Mouse (Mus musculus): ENCODE data around the gene Itga1.

The Itga1 gene

DNA sequence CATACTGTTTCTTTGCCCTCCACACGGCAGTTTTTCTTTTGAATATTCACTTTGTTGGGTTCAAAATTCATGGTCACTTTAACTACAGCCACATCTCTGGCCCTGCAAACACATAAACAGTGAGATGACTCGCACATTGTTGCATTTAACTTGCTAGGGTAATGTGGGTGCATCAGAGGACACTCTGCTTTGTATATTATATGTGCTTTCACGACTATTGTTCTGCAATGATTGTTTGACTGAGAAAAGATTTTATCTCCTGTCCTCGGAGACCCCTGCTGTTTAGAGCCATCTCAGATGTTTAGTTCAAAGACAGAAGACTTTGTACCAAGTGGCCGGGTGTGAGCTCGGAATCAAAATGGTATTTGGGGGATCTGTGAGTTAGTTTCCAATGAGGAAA is 114.1 kb downstream of the Itga1 start:
- DNase-seq (ENCODE audit: low spot score): no peak

DNA sequence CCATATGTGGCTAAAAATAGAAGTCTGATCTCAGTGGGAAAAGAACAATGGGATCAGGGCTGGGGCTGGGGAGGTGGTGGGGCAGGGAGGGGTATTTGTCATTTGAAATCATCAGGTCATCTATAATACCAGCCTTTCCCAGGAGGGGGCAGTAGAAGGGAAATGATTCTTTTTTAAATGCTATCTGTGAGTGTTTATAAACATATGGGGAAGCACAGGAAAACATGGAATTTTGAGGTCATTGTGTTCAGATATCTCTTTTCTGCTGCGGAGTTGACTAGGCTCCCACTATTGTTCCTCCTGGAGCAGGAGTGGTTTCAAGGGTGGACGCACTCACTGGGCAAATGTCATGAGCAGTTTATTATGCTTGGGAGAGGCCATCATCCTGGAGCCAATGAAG is 114.6 kb downstream of the Itga1 start:
- no peak for DNase-seq (ENCODE audit: low spot score)

DNA sequence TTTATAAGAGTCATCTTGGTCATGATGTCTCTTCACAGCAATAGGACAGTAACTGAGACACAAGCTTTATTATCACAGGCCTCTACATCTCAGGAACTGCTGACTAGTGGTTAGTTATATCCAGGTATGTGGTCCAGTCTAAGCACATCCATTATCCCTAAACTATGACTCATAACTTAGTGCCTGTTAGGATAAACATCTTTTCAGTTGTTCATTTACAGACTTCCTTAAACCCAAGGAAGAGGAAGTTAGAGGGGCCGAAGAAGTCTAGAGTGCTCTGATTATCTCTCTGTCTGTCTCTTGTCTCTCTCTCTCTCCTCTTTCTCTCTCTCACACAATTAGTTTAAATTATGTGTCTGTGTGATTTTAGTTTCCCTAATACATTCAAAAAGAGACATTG is 117.1 kb downstream of the Itga1 start:
- no peak for DNase-seq (ENCODE audit: low spot score)

DNA sequence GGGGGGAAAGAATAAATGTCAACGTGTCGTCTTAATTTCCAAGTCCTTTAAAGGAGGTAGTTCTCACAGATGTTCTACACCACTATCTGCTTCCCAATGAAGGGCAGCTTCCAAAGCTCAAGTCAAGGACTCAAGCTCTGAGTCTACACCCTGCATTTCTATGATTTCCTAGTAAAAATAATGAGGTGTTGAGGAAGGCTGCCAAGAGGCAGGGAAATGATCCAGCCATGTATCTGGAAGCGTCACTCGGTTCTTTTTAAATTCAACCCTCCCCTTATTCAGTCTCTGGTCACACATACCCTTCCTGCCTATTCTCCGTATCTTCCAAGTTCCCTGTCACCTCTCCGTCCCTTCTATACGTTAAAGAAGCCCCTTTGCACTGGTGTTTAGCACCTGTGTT is 118.6 kb downstream of the Itga1 start:
- no peak for DNase-seq (ENCODE audit: low spot score)

DNA sequence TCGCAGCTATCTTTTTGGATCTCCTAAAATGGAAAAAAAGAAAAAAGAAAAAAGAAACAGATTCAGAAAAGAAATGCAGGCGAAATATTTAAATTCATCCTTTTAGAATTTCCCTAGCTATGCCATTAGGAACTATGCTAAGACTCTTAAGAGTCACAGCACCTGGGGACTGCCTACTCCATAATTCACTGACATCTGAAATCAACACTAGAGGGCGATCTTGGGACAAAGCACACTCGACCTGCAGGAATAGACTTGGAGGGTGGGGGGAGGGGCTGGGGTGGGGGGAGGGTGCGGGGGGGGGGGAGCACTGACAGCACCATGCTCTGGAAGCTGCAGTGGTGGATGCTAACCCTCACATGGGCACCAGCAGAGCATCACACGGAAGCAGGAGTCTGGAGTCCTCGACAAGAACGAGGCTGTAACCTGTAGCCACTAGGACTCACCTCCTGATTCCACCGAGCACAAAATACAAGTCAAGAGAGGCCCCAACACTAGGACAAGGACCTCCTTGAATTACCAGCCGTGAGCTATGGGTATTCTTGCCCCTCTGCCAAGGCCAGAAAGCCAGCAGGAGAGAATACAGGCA is 120.8 kb downstream of the Itga1 start:
- DNase-seq (ENCODE audit: low spot score): no peak

DNA sequence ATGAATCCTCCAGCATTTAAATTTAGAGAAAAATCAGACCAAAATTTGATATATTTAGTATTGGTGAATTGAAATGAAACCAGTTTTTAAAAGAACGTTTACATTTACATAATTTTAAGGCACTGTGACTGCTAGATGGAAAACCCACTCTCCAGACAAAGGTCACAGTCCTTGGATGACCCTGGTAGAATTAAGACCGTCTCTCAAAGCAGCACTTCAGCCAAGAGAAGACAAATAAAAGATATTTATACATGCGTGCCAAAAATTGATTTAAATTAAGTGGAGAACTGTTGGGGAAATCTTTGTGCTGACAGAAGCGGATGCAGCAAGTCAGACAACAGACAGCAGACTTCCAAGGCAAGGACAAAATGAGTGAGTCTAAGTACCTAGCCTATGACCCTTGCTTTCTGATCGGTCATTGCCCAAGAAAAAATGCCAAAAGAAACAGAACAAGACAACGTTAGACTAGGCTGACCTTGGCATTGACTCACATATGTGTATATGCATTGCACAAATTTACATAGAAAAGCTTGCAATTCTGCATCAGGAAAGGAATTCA is 127.2 kb downstream of the Itga1 start:
- DNase-seq (ENCODE audit: low spot score): no peak

DNA sequence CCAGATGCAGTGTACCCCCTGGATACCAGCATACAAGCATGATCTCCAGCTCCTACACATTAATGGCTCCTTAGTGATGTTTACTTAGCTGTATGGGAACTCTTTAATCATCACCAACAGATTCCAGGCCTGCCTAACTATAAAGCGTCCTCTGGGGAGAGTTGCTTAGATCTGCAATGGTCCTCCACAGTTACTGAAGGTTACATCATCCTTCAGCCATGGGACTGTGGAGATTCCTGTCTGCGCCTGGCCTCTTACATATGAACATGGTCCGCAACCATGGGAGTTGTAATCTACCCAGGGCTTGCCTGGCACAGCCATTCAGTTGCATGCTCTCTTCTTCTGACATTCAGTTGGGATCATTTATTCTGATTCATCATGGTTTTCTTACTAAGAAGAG is 129.9 kb downstream of the Itga1 start:
- no peak for DNase-seq (ENCODE audit: low spot score)

DNA sequence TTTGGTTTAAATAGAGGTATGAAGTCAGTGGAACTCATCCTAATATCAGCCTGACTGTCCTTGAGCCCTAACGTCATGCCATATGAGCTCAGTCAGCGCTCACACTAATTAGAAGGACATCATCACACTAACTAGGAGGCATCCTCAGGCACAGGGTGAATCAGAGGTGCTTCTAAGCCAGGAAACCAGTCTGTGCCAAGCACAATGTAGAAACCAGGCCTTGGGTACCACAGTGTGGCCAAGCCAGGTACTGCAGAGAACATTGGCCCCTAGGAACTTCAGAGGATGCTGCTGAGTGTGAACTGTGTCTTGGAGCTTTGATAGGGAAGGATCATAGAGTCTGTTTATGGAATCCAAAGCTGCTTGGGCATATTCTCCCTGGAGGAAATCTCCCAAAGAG is 137.5 kb downstream of the Itga1 start:
- peak; percentile 78 for DNase-seq (ENCODE audit: low spot score)

DNA sequence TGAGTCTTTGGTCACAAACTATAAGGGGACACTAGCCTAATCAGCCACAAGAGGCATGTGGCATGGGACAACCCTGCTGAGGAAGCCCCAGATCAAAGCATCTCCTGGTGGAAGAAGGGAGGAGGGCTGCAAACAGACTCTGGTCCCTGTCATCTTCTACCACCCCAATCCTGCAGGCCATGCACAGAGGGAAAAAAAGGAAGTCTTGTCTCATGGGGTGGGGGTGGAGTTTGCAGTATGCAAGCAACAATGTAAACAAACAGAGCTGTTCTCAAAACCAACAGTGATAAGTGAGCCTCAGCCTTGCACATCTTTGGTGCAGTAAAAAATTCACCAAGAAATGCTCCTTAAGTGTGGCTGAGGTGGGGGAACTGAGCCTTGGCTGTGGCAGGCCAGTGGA is 147.2 kb downstream of the Itga1 start:
- DNase-seq (ENCODE audit: low spot score): no peak

DNA sequence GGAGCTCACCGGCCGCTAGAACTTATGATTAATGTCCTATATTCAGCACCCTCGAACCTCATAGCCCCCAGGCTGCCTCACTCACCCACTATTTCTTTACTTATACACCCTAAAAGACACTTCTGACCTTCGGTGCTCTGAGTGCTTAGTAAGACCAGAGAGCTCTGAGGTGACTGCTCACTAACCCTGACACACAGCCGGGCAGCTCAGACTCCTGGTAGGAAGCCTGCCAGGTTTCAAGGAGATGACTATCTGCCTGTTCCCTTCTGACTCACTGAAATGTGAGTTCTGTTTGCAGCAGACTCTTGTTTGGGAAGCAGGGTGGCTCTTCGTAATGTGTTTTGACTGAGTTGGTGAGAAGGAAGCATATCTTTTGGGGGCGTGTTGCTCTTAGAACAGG is 168.2 kb downstream of the Itga1 start:
- peak; percentile 71 for DNase-seq (ENCODE audit: low spot score)

DNA sequence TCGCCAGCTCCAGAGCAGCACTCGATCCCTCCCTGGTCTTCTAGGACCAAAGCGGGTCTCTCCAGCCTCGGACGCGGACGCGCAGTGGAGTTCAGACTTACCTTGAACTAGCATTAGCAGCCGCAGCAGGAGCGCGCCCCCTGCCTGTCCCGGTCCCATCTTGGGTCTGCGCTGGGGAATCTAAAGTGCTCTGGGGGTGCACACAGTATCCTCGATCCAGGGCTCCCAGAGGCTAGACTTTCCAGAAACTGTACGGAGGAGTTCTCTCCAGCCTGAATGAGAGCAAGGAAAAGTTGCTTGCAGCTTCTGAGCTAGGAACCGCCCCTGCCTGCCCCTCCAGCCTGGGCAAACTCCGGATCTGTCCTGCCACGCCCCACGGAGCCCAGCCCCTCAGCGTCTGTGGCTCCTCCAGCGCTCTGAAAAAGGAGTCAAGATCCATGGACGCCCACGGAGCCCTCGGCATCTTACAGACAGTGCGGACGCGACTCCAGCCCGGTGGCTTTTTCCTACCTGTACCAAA is 169.9 kb downstream of the Itga1 start, which contains the start of gene Itga2:
Itga2 (minus strand) TSS at position 326 of the 520 bp plus-strand sequence.
- DNase-seq (ENCODE audit: low spot score): peak; percentile 75

DNA sequence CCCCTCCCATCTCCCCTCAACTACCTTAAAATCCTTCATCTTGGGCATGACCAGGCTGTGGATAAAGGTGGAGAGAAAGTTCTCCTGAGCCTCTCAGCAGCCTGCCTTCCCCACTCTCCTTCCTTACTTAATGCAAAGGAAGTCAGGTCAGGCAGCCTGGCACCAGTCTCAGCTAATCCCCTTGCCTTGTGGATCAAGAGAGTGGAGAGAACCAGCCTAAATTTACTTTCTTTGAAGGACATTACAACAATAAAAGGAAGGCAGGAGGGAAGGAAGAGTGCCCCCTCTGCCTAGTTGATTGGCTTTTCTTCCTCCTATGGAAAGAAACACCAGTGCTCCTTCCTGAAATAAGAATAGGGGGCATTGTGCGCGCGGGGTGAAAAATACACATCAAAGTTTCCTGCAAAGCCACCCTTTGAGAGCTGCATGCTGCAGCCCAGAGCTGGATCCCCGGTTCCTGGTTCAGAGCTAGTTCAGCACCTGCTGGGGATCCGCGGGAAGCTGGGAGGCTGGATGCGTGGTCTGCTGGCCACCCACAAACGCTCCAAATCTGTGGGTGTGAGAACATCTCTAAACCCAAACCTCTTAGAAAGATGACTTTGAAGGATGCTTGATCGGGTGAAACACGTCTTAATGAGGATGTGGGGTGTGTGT is 170.6 kb downstream of the Itga1 start:
- DNase-seq (ENCODE audit: low spot score): peak; percentile 19

DNA sequence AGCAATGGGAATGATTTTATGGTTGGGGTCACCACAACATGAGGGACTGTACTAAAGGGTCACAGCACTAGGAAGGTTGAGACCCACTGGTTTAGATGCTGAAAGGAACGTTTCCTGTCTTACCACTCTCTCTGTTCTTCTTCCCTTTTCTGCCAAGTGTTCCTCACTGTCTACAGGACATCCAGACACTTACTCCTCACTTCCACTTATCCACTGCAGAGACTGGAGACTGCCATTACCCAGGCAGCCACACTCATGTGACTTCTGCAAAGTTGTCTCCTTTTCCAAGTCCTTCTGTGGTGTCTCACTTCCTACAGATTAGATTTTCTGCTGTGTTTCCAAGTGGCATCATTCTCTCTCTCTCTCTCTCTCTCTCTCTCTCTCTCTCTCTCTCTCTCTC is 177.0 kb downstream of the Itga1 start:
- no peak for DNase-seq (ENCODE audit: low spot score)

DNA sequence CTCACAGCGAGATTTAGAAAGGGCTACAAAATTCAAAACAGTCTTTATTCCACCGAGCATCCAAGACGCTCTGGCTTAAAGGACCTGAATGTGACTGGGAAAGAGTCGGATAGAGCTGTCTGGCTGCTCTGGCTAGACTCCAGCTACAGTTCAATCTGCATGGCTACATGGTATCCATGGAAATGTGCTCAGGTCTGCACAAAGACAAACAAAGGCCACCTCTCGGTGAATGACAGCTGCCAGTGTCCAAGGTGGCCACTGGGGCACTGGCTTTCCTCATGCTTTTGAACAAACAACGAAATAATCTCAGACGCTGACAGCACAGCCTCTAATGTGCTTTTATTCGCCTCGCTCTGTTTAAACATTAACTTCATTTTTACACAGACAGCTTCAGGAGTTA is 178.4 kb downstream of the Itga1 start:
- DNase-seq (ENCODE audit: low spot score): no peak

DNA sequence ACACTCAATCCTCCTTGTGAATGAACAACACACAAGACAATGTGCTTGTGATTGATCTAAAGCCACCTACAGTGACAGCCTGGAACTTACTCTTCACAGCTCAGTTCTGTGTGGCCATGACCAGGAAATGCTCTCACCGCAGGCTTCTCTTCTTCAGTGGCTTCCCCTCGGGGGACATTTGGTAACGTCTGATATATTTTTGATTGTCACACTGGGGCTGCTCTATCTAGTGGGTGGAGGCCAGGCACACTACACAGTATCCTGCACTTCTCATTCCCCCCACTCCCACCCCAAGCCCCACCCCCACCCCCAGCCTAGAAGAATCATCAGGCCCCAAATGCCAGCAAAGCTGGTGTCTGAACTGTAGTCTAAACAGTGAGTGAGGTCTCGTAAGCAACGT is 186.0 kb downstream of the Itga1 start:
- no peak for DNase-seq (ENCODE audit: low spot score)

DNA sequence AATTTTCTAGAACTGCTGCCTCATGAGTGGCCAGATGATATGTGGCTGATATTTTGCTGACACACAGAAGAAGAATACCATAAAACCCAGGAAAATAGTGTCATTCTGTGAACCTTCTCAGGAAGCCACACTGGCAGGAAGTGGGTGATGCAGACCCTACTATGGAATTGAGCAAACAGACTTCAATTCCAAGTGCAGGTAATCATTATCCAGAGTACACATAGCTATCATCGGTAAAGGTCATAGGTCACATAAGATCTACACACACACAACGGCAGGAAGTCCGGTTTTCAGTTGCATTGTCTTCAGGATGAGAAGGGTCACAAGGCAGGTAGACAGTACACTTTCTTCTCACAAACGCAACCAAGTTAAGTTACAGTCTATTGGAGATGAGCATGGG is 186.8 kb downstream of the Itga1 start:
- DNase-seq (ENCODE audit: low spot score): no peak

DNA sequence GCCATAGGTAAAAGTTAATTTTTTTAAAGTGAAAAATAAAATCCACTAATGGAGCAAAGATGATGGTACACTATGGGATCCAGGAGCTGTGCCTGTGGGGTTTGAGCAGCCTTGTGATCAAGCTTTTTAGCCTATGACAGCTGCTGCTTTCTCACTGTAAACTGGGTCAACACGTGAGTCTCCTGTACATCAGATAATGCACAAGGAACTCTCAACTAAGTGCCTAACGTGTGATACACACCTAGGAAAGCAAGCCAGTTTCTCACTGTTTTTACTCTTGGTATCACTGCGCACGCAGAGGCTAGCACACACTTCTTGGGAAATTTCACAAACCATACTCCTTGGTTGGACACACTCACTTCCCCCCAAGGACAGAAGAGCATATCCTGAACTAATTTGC is 187.2 kb downstream of the Itga1 start:
- DNase-seq (ENCODE audit: low spot score): no peak

DNA sequence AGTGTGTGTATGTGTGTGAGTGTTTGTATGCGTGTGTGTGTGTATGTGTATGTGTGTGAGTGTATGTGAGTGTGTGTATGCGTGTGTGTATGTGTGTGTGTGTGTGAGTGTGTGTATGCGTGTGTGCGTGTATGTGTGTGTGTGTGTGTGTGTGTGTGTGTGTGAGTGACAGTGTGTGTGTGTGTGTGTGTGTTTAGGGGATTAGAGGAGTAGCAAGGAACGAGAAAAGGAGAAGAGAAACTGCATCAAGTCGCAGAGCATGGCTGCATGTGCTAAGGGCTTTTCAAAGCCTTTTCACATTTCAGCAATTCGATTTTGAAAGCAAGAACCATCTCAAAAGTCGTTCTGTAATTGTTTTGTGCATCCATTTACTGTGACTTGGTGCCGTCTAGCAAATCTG is 191.1 kb downstream of the Itga1 start:
- no peak for DNase-seq (ENCODE audit: low spot score)

DNA sequence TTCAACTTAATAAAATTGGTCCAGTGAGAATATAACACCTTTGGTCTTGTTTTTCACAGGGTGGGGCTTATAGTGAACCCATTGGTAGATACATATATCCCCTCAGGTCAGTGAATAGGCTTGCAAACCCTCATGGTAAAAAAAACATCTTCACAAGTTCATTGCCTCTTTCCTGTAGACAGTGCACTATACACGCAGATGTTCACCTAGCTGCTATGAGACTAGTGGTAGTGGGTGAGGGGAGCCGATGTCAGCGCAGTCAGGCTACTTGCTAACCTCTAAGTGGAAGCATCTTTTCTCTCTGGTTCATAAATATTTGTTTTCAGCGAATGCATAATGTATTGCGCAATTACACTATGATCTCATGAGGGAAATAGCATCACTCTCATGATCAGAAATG is 192.2 kb downstream of the Itga1 start:
- no peak for DNase-seq (ENCODE audit: low spot score)

DNA sequence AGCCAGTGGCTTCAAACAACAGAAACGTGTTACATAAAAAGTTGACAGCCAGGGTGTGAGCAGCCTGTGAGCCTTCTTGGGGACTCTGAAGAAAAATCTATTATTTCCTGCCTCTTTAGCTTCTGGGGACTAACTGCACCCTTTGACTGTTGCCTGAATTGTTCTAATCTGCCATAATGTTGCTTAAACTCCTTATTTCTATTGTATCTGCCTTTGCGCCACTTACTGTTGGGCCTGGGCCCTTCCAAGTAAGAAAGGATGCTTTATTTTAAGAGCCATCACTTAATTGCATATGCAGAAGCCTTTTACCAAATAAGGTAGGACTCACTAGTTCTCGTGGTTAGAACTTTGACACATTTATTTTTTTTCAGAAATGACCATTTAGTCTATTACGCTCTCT is 193.9 kb downstream of the Itga1 start:
- no peak for DNase-seq (ENCODE audit: low spot score)
